Mouse (Mus musculus): ENCODE results near the gene Ldlrad2. TPM values are rescaled to one million over a fixed set of nuclear protein-coding genes. Genes with fewer than 3 reads are reported as not detected.
"Not testable (repeated sequence)": the region's sequence is repeated elsewhere in the genome, so short reads cannot be mapped to it uniquely, and the experiment has no call there.

Gene Ldlrad2
- polyA plus RNA-seq, 1 experiment from 2014 or later: not detected

- 92% methylated on average over 4 of the region's 4 CpGs for WGBS
- H3K27ac ChIP-seq (replicated peaks; ENCODE audit: low read depth, low read length): no peak overlapping the region
- no peaks in the 10 kb centered on the region for H3K27me3 ChIP-seq (ENCODE audit: control insufficient read depth, insufficient read depth, low read length)
- ATAC-seq (ENCODE audit: insufficient number of reproducible peaks, low FRiP score, low TSS enrichment, low read depth): no peak
- H3K36me3 ChIP-seq (ENCODE audit: control insufficient read depth, insufficient read depth, low read length): no peaks in the 10 kb centered on the region
- DNase-seq (ENCODE audit: low spot score): no peak
- H3K4me1 ChIP-seq (ENCODE audit: control insufficient read depth, insufficient read depth, low read length): peaks cover 15% of the 10 kb centered on the region
- H3K9ac ChIP-seq (ENCODE audit: low read length): no peak overlapping the region
- no peak overlapping the region for H3K4me3 ChIP-seq (ENCODE audit: low read depth, low read length)
- H3K9me3 ChIP-seq (ENCODE audit: control insufficient read depth, low read length): no peaks in the 10 kb centered on the region
- H3K4me2 ChIP-seq (ENCODE audit: low read depth, severe bottlenecking): no peak overlapping the region
These were observed 22.8 kb upstream of the Ldlrad2 start for GRCm38 (mm10) chr4:137597098-137597630.

DNA sequence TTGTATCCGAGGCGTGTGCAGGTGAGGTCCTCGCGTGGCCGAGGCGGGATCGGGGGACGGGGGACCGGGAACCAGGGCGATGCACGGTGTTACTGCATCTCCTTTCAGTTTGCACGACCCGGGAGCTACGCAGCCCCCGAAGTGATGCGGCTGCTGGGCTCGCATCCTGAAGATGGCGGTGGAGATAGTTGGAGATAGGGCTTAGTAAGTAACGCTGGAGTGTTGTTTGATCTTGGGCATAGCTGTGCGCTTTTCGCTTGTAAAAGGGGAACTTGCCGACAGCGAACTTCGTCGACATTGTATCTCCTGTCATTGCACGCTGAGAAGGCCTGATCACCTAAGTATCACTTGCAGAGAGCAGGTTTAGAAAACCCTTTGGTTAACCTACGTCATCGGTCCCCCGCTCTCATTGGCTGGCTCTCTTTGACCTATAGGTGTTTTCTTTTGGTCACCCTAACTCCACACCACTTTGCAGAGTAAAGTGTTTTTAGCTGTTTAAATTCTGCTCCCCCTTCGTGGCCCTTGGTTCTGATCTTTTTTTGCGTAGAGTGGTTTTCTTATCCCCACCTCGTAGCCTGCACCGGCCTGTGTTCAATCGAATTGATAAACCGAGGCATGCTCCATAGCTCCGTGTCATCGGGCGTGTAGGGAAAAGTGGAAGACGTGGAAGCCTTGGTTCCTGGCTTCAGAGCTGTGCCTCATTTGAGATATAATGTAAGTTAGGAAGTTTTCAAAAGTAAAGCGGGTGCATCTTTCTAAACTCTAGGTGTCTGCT lies 20.3 kb upstream of the Ldlrad2 start:
- Histone ChIP-seq H3K4me3 (ENCODE audit: low read depth, low read length) (peak overlapping the region; percentile 92), H3K9ac (ENCODE audit: low read length) (peak overlapping the region; percentile 81), H3K27me3 (ENCODE audit: control insufficient read depth, insufficient read depth, low read length) (no peaks in the 10 kb centered on the region), H3K4me1 (ENCODE audit: control insufficient read depth, insufficient read depth, low read length) (peaks cover 13% of the 10 kb centered on the region), H3K4me2 (ENCODE audit: low read depth, severe bottlenecking) (peak overlapping the region; percentile 63), H3K36me3 (ENCODE audit: control insufficient read depth, insufficient read depth, low read length) (no peaks in the 10 kb centered on the region), H3K27ac (replicated peaks; ENCODE audit: low read depth, low read length) (peak overlapping the region; percentile 92; the same call in 1 of the 2 replicates), H3K9me3 (ENCODE audit: control insufficient read depth, low read length) (no peaks in the 10 kb centered on the region)
- WGBS: 5% methylated on average over 40 of the region's 40 CpGs
- peak; percentile 47 for DNase-seq (ENCODE audit: low spot score)
- ATAC-seq (ENCODE audit: insufficient number of reproducible peaks, low FRiP score, low TSS enrichment, low read depth): no peak

- under 1% methylated on average over 88 of the region's 92 CpGs for WGBS
- Histone ChIP-seq H3K4me3 (ENCODE audit: low read depth, low read length) (peak within 1 kb of the TSS; percentile 92), H3K36me3 (ENCODE audit: control insufficient read depth, insufficient read depth, low read length) (no peaks in the 10 kb centered on the region), H3K27me3 (ENCODE audit: control insufficient read depth, insufficient read depth, low read length) (no peaks in the 10 kb centered on the region), H3K4me2 (ENCODE audit: low read depth, severe bottlenecking) (peak within 1 kb of the TSS; percentile 63), H3K9ac (ENCODE audit: low read length) (peak within 1 kb of the TSS; percentile 81), H3K4me1 (ENCODE audit: control insufficient read depth, insufficient read depth, low read length) (peaks cover 9% of the 10 kb centered on the region), H3K27ac (replicated peaks; ENCODE audit: low read depth, low read length) (peak within 1 kb of the TSS; percentile 92), H3K9me3 (ENCODE audit: control insufficient read depth, low read length) (no peaks in the 10 kb centered on the region)
- DNase-seq (ENCODE audit: low spot score) (peak; percentile 99), ATAC-seq (ENCODE audit: insufficient number of reproducible peaks, low FRiP score, low TSS enrichment, low read depth) (peak; percentile 92)
These were observed 19.5 kb upstream of the Ldlrad2 start, which contains the start of gene Usp48 for GRCm38 (mm10) chr4:137593601-137594495. Gene Usp48, plus strand, starts transcription at chr4:137593755.

DNA sequence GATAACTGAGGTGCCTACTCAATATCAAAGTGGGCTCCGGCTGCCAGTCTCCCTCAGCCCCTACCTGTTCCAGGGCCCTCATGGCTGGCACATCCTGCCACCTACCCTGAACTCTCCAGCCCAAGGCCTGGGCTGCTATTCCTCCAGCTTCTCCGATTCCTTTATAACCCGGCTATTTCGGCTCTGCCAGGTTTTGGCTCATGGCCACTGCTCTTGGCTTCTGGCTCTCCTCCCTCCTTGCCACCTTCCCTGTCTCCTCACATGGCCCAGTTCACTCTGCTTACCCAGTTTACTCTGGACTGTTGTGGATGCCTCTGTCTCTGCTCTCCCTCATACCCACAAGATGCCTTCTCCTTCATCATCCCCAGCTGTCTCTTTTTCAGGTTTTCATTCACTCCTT lies 16.6 kb upstream of the Ldlrad2 start:
- Histone ChIP-seq H3K36me3 (ENCODE audit: control insufficient read depth, insufficient read depth, low read length) (no peaks in the 10 kb centered on the region), H3K9ac (ENCODE audit: low read length) (no peak overlapping the region), H3K9me3 (ENCODE audit: control insufficient read depth, low read length) (no peaks in the 10 kb centered on the region), H3K27ac (replicated peaks; ENCODE audit: low read depth, low read length) (no peak overlapping the region), H3K4me3 (ENCODE audit: low read depth, low read length) (no peak overlapping the region), H3K4me2 (ENCODE audit: low read depth, severe bottlenecking) (no peak overlapping the region), H3K27me3 (ENCODE audit: control insufficient read depth, insufficient read depth, low read length) (no peaks in the 10 kb centered on the region), H3K4me1 (ENCODE audit: control insufficient read depth, insufficient read depth, low read length) (peaks cover 9% of the 10 kb centered on the region)
- WGBS: 92% methylated on average over 4 of the region's 4 CpGs
- DNase-seq (ENCODE audit: low spot score) (no peak), ATAC-seq (ENCODE audit: insufficient number of reproducible peaks, low FRiP score, low TSS enrichment, low read depth) (no peak)

DNA sequence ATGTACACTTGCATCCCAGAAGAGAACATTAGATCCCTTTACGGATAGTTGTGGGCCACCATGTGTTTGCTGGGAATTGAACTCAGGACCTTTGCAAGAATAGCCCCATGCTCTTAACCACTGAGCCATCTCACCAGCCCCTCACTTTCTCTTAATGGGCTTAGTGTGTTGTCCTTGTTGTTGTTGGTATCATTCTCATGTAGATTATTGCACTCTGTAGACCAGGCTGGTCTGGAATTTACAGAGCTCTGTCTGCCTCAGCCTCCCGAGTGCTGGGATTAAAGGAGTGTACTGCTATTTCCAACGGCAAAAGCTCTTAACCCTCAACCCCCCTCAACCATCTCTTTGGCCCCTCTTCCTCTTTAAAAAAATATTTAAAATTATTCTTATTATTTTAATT lies 15.2 kb upstream of the Ldlrad2 start:
- H3K9ac ChIP-seq (ENCODE audit: low read length): no peak overlapping the region
- WGBS: 88% methylated on average over 3 of the region's 3 CpGs
- H3K36me3 ChIP-seq (ENCODE audit: control insufficient read depth, insufficient read depth, low read length): no peaks in the 10 kb centered on the region

GRCm38 (mm10) chr4:137589095-137589494 lies 14.7 kb upstream of the Ldlrad2 start:
- H3K4me1 ChIP-seq (ENCODE audit: control insufficient read depth, insufficient read depth, low read length); H3K27ac ChIP-seq (replicated peaks; ENCODE audit: low read depth, low read length); H3K27me3 ChIP-seq (ENCODE audit: control insufficient read depth, insufficient read depth, low read length); H3K4me3 ChIP-seq (ENCODE audit: low read depth, low read length); ATAC-seq (ENCODE audit: insufficient number of reproducible peaks, low FRiP score, low TSS enrichment, low read depth); H3K9me3 ChIP-seq (ENCODE audit: control insufficient read depth, low read length); H3K36me3 ChIP-seq (ENCODE audit: control insufficient read depth, insufficient read depth, low read length); H3K9ac ChIP-seq (ENCODE audit: low read length); H3K4me2 ChIP-seq (ENCODE audit: low read depth, severe bottlenecking); DNase-seq (ENCODE audit: low spot score): not testable (repeated sequence)
- whole genome bisulfite sequencing: 82% methylated on average over 2 of the region's 3 CpGs

More for the DNA sequence above, 15.2 kb upstream of the Ldlrad2 start:
- no peak overlapping the region for H3K27ac ChIP-seq (replicated peaks; ENCODE audit: low read depth, low read length)
- ATAC-seq (ENCODE audit: insufficient number of reproducible peaks, low FRiP score, low TSS enrichment, low read depth): no peak
- no peaks in the 10 kb centered on the region for H3K27me3 ChIP-seq (ENCODE audit: control insufficient read depth, insufficient read depth, low read length)
- H3K4me3 ChIP-seq (ENCODE audit: low read depth, low read length): no peak overlapping the region
- DNase-seq (ENCODE audit: low spot score): no peak
- H3K9me3 ChIP-seq (ENCODE audit: control insufficient read depth, low read length): no peaks in the 10 kb centered on the region
- no peak overlapping the region for H3K4me2 ChIP-seq (ENCODE audit: low read depth, severe bottlenecking)
- no peaks in the 10 kb centered on the region for H3K4me1 ChIP-seq (ENCODE audit: control insufficient read depth, insufficient read depth, low read length)

DNA sequence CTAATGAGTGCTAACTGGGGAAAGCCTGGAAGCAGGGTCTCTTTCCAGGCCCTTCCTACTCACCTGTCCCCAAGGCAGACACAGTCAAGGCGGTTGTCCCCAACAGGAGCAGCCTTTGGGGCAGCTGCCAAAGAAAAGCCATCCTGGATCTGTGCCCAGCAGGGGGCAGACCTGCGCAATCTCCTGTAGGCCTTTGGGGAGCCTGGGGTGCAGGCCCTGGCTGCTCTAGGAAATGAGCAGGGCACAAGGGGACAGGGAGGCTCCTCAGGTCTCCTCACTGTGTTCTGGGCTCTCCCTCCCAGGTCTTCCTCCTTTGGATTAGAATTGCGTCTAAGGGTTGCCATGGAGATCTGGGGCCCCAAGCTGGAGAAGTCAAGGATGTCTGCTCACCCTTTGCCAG lies 7.4 kb upstream of the Ldlrad2 start:
- ATAC-seq (ENCODE audit: insufficient number of reproducible peaks, low FRiP score, low TSS enrichment, low read depth) (no peak), DNase-seq (ENCODE audit: low spot score) (peak; percentile 52)
- Histone ChIP-seq H3K9ac (ENCODE audit: low read length) (no peak overlapping the region), H3K27me3 (ENCODE audit: control insufficient read depth, insufficient read depth, low read length) (peaks cover 4% of the 10 kb centered on the region; the same call in 1 of the 2 replicates), H3K9me3 (ENCODE audit: control insufficient read depth, low read length) (no peaks in the 10 kb centered on the region), H3K27ac (replicated peaks; ENCODE audit: low read depth, low read length) (no peak overlapping the region), H3K4me2 (ENCODE audit: low read depth, severe bottlenecking) (no peak overlapping the region), H3K4me1 (ENCODE audit: control insufficient read depth, insufficient read depth, low read length) (no peaks in the 10 kb centered on the region), H3K4me3 (ENCODE audit: low read depth, low read length) (no peak overlapping the region), H3K36me3 (ENCODE audit: control insufficient read depth, insufficient read depth, low read length) (no peaks in the 10 kb centered on the region)
- 36% methylated on average over 3 of the region's 3 CpGs for WGBS

DNA sequence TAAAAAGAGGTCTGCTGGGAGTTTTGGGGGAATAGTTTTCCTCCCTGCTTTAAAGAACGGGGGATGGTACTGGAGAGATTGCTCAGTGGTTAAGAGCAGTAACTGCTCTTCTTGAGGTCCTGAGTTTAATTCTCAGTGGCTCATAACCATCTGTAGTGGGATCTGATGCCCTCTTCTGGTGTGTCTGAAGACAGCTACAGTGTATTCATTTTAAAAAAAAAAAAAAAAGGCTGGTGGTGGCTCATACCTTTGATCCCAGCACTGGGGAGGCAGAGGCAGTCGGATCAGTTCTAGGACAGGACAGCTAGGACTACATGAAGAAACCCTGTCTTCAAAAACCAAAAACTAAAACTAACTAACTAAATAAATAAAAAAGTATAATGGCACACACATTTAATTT lies 5.9 kb upstream of the Ldlrad2 start:
- H3K27ac ChIP-seq (replicated peaks; ENCODE audit: low read depth, low read length): no peak overlapping the region
- no peaks in the 10 kb centered on the region for H3K4me1 ChIP-seq (ENCODE audit: control insufficient read depth, insufficient read depth, low read length)
- no peak overlapping the region for H3K9ac ChIP-seq (ENCODE audit: low read length)
- DNase-seq (ENCODE audit: low spot score) (no peak), ATAC-seq (ENCODE audit: insufficient number of reproducible peaks, low FRiP score, low TSS enrichment, low read depth) (no peak)
- WGBS: 62% methylated on average over 2 of the region's 2 CpGs
- H3K36me3 ChIP-seq (ENCODE audit: control insufficient read depth, insufficient read depth, low read length): no peaks in the 10 kb centered on the region
- H3K4me3 ChIP-seq (ENCODE audit: low read depth, low read length): no peak overlapping the region
- H3K4me2 ChIP-seq (ENCODE audit: low read depth, severe bottlenecking): no peak overlapping the region
- peaks cover 4% of the 10 kb centered on the region; the same call in 1 of the 2 replicates for H3K27me3 ChIP-seq (ENCODE audit: control insufficient read depth, insufficient read depth, low read length)
- no peaks in the 10 kb centered on the region for H3K9me3 ChIP-seq (ENCODE audit: control insufficient read depth, low read length)
